Mouse (Mus musculus): Measurements from ENCODE around the gene Taar5. TPM values are rescaled to one million over a fixed set of nuclear protein-coding genes. Genes with fewer than 3 reads are reported as not detected.

The Taar5 gene
- polyA plus RNA-seq, 1 experiment from 2014 or later = not detected

- Histone ChIP-seq H3K36me3 (ENCODE audit: control insufficient read depth, insufficient read depth, low read length) (no peaks in the 10 kb centered on the region), H3K27ac (ENCODE audit: low read length) (no peak within 1 kb of the TSS), H3K4me1 (ENCODE audit: control insufficient read depth, insufficient read depth, low read length) (no peaks in the 10 kb centered on the region), H3K4me2 (ENCODE audit: low read length) (no peak within 1 kb of the TSS), H3K27me3 (ENCODE audit: control insufficient read depth, insufficient read depth, low read depth, low read length) (no peaks in the 10 kb centered on the region), H3K9me3 (replicated peaks; ENCODE audit: control insufficient read depth, low read length, poor library complexity, severe bottlenecking) (no peaks in the 10 kb centered on the region; the same call in 1 of the 2 replicates), H3K4me3 (ENCODE audit: low read depth, low read length) (no peak within 1 kb of the TSS), H3K9ac (ENCODE audit: low read depth, low read length) (no peak within 1 kb of the TSS)
- ATAC-seq = no peak
- 76% methylated on average over 3 of the region's 3 CpGs for WGBS
Observed at GRCm38 (mm10) chr10:23993381-23993780, 22.9 kb downstream of the Taar5 start, which contains the start of gene Taar7a. Taar7a (minus strand) TSS chr10:23993481.

DNA sequence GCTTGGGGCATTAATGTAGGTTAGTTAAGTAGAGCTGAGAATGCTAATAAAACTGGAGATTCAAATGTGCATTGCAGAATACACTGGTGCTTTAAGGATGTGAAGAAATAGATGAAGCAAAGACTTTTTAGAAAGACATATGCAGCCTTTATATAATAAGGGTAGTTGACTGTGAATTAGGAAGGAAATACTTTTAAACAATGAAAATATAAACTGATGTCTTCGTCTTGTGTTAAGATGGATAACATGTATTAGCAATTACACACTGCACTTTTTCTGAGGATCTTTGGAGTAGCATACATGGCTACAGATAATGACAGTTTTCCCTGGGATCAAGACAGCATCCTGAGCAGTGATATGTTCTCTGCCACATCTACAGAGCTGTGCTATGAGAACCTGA, 29.1 kb downstream of the Taar5 start, which contains the start of gene Taar7b:
Taar7b (plus strand) TSS at position 301 of the 400 bp plus-strand sequence.
- no peak for ATAC-seq
- Histone ChIP-seq H3K27me3 (ENCODE audit: control insufficient read depth, insufficient read depth, low read depth, low read length) (no peaks in the 10 kb centered on the region), H3K4me2 (ENCODE audit: low read length) (no peak within 1 kb of the TSS), H3K4me3 (ENCODE audit: low read depth, low read length) (no peak within 1 kb of the TSS), H3K4me1 (ENCODE audit: control insufficient read depth, insufficient read depth, low read length) (no peaks in the 10 kb centered on the region), H3K9me3 (replicated peaks; ENCODE audit: control insufficient read depth, low read length, poor library complexity, severe bottlenecking) (no peaks in the 10 kb centered on the region), H3K36me3 (ENCODE audit: control insufficient read depth, insufficient read depth, low read length) (no peaks in the 10 kb centered on the region), H3K9ac (ENCODE audit: low read depth, low read length) (no peak within 1 kb of the TSS), H3K27ac (ENCODE audit: low read length) (no peak within 1 kb of the TSS)
- WGBS = 91% methylated on average over 1 of the region's 1 CpGs

DNA sequence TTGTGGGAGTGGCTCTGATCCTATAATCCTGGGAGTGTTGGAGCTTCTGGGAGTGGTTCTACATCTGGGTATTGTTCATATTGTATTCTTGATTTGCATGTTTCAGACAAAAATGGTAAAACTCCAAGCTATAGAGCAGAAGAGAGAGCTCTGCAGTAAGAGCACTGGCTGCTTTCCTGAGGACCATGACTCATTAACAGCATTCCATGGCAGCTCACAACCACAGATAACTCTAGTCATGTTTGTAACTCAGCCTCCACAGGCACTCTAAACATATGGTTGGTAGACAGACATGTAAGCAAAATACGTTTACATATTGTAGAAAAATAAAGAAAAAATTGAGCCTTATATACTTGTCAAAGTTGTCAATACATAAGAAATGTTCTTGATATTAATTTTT, 35.9 kb downstream of the Taar5 start:
- H3K36me3 ChIP-seq (ENCODE audit: control insufficient read depth, insufficient read depth, low read length) = no peaks in the 10 kb centered on the region
- 82% methylated on average over 1 of the region's 1 CpGs for WGBS
- no peaks in the 10 kb centered on the region for H3K4me1 ChIP-seq (ENCODE audit: control insufficient read depth, insufficient read depth, low read length)
- no peak overlapping the region for H3K27ac ChIP-seq (ENCODE audit: low read length)
- H3K27me3 ChIP-seq (ENCODE audit: control insufficient read depth, insufficient read depth, low read depth, low read length) = no peaks in the 10 kb centered on the region
- H3K4me3 ChIP-seq (ENCODE audit: low read depth, low read length) = no peak overlapping the region
- no peak overlapping the region for H3K9ac ChIP-seq (ENCODE audit: low read depth, low read length)
- no peak for ATAC-seq
- no peak overlapping the region for H3K4me2 ChIP-seq (ENCODE audit: low read length)
- no peaks in the 10 kb centered on the region for H3K9me3 ChIP-seq (replicated peaks; ENCODE audit: control insufficient read depth, low read length, poor library complexity, severe bottlenecking)

DNA sequence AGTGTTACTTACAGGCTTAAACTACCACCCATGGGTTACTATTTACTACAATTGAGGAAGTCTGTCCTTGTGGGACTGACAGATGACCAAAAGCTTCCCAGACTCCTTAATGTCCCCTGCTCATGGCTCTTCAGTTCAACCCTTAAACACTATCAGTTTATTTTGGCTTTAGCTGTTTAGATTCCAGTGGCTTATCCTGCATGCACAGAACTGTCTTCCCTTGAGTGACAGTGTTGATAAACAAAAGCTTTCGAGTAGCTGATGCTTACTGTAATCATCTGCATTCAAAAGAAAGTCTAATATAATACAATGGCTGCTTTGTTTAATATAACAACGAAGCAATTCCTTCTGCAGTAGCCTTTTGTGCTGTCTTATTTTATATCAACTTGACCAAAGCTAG, 36.5 kb downstream of the Taar5 start:
- Histone ChIP-seq H3K4me2 (ENCODE audit: low read length) (no peak overlapping the region), H3K4me1 (ENCODE audit: control insufficient read depth, insufficient read depth, low read length) (no peaks in the 10 kb centered on the region), H3K27ac (ENCODE audit: low read length) (no peak overlapping the region), H3K27me3 (ENCODE audit: control insufficient read depth, insufficient read depth, low read depth, low read length) (no peaks in the 10 kb centered on the region), H3K4me3 (ENCODE audit: low read depth, low read length) (no peak overlapping the region), H3K9ac (ENCODE audit: low read depth, low read length) (no peak overlapping the region), H3K9me3 (replicated peaks; ENCODE audit: control insufficient read depth, low read length, poor library complexity, severe bottlenecking) (no peaks in the 10 kb centered on the region), H3K36me3 (ENCODE audit: control insufficient read depth, insufficient read depth, low read length) (no peaks in the 10 kb centered on the region)
- 66% methylated on average over 2 of the region's 2 CpGs for WGBS
- ATAC-seq = no peak

GRCm38 (mm10) chr10:24008143-24008542, 37.6 kb downstream of the Taar5 start:
- H3K27ac ChIP-seq (ENCODE audit: low read length) = no peak overlapping the region
- no peak for ATAC-seq
- H3K9ac ChIP-seq (ENCODE audit: low read depth, low read length) = no peak overlapping the region
- 97% methylated on average over 1 of the region's 1 CpGs for WGBS
- no peaks in the 10 kb centered on the region for H3K4me1 ChIP-seq (ENCODE audit: control insufficient read depth, insufficient read depth, low read length)
- no peaks in the 10 kb centered on the region for H3K9me3 ChIP-seq (replicated peaks; ENCODE audit: control insufficient read depth, low read length, poor library complexity, severe bottlenecking)
- H3K36me3 ChIP-seq (ENCODE audit: control insufficient read depth, insufficient read depth, low read length) = no peaks in the 10 kb centered on the region
- no peak overlapping the region for H3K4me2 ChIP-seq (ENCODE audit: low read length)
- H3K4me3 ChIP-seq (ENCODE audit: low read depth, low read length) = no peak overlapping the region
- no peaks in the 10 kb centered on the region for H3K27me3 ChIP-seq (ENCODE audit: control insufficient read depth, insufficient read depth, low read depth, low read length)

Other genes with a start within 250 kb of the Taar5 start
- gene Rps12, start 183.4 kb upstream of the Taar5 start, polyA plus RNA-seq (2015; fragmentation: Nextera tagmentation; extraction: Ambion mirVana) = 83.7 and 87.4 TPM in 2 replicates
- 17.5 and 19.0 TPM in 2 replicates for gene Slc18b1, start 173.7 kb upstream of the Taar5 start, polyA plus RNA-seq (2015; fragmentation: Nextera tagmentation; extraction: Ambion mirVana)
- gene Vnn3, start 119.2 kb upstream of the Taar5 start, polyA plus RNA-seq (2015; fragmentation: Nextera tagmentation; extraction: Ambion mirVana) = 0.22 TPM in 1 of 2 replicates, not detected in the other
- gene Vnn1, start 76.0 kb upstream of the Taar5 start, polyA plus RNA-seq (2015; fragmentation: Nextera tagmentation; extraction: Ambion mirVana) = 0.25 and 0.43 TPM in 2 replicates
- not detected in 2 replicates for gene Taar1, start 50.4 kb upstream of the Taar5 start, polyA plus RNA-seq (2015; fragmentation: Nextera tagmentation; extraction: Ambion mirVana)
- gene Taar2, start 32.1 kb upstream of the Taar5 start, polyA plus RNA-seq (2015; fragmentation: Nextera tagmentation; extraction: Ambion mirVana) = not detected in 2 replicates
- gene Taar3, start 21.1 kb upstream of the Taar5 start, polyA plus RNA-seq (2015; fragmentation: Nextera tagmentation; extraction: Ambion mirVana) = not detected in 2 replicates
- not detected in 2 replicates for gene Taar4, start 10.2 kb upstream of the Taar5 start, polyA plus RNA-seq (2015; fragmentation: Nextera tagmentation; extraction: Ambion mirVana)
- not detected in 2 replicates for gene Taar6, start 14.9 kb downstream of the Taar5 start, polyA plus RNA-seq (2015; fragmentation: Nextera tagmentation; extraction: Ambion mirVana)
- not detected in 2 replicates for gene Taar7a, start 22.8 kb downstream of the Taar5 start, polyA plus RNA-seq (2015; fragmentation: Nextera tagmentation; extraction: Ambion mirVana)
- gene Taar7b, start 29.2 kb downstream of the Taar5 start, polyA plus RNA-seq (2015; fragmentation: Nextera tagmentation; extraction: Ambion mirVana) = not detected in 2 replicates
- gene Taar7d, start 56.5 kb downstream of the Taar5 start, polyA plus RNA-seq (2015; fragmentation: Nextera tagmentation; extraction: Ambion mirVana) = not detected in 2 replicates
- not detected in 2 replicates for gene Taar7e, start 66.9 kb downstream of the Taar5 start, polyA plus RNA-seq (2015; fragmentation: Nextera tagmentation; extraction: Ambion mirVana)
- gene Taar7f, start 78.8 kb downstream of the Taar5 start, polyA plus RNA-seq (2015; fragmentation: Nextera tagmentation; extraction: Ambion mirVana) = not detected in 2 replicates
- not detected in 2 replicates for gene Taar8a, start 105.8 kb downstream of the Taar5 start, polyA plus RNA-seq (2015; fragmentation: Nextera tagmentation; extraction: Ambion mirVana)
- not detected in 2 replicates for gene Taar8b, start 121.6 kb downstream of the Taar5 start, polyA plus RNA-seq (2015; fragmentation: Nextera tagmentation; extraction: Ambion mirVana)
- not detected in 2 replicates for gene Taar8c, start 131.2 kb downstream of the Taar5 start, polyA plus RNA-seq (2015; fragmentation: Nextera tagmentation; extraction: Ambion mirVana)
- gene Taar9, start 138.8 kb downstream of the Taar5 start, polyA plus RNA-seq (2015; fragmentation: Nextera tagmentation; extraction: Ambion mirVana) = not detected in 2 replicates
- 363 and 388 TPM in 2 replicates for gene Stx7, start 178.6 kb downstream of the Taar5 start, polyA plus RNA-seq (2015; fragmentation: Nextera tagmentation; extraction: Ambion mirVana)

All from midbrain, embryonic 16.5 days (tissue).